ENCODE assay signal across 20 mouse cellular contexts in genomic region chr15:10791516-10792112, GRCm38 (mm10).
DNase-seq lines count a peak whose midpoint lies in the region; ATAC-seq and TF ChIP-seq lines count a peak whose summit lies in the region.
"Had no signal": no experiment of that assay in that cellular context is flagged by ENCODE, and none has a peak within 500 bp of the region (broad histone marks: within the 10 kb centered on the region; RNA-seq: fewer than 3 reads in every experiment).

No protein-coding gene starts in this region.

- DNase-seq in cerebellum, postnatal 14 days = peak; percentile 57 to 66
- no peak for DNase-seq in cerebellum, adult 8-10 months
- peak; percentile 18 for DNase-seq in hindbrain, postnatal 0 days (ENCODE audit: low spot score)
- DNase-seq in testis, postnatal 10 days (ENCODE audit: low spot score) = peak; percentile 12
- DNase-seq in testis, postnatal 14 days (ENCODE audit: low spot score) = no peak
- no peak for DNase-seq in right cerebral cortex, adult 2 months (ENCODE audit: low spot score in 2 of 2)
- DNase-seq: adrenal gland, postnatal 36 days; cerebellum, adult 9-11 months; gastrocnemius, postnatal 10 days; kidney, adult 9 months; liver; lung, adult 2 months; right cerebral cortex, postnatal 25 days; thymus, postnatal 4 days had no signal

- no peak overlapping the region for H3K4me3 ChIP-seq in hindbrain, postnatal 0 days (ENCODE audit: low read length)
- H3K4me3 ChIP-seq in hindbrain, embryonic 12.5 days = no peak overlapping the region
- no peak overlapping the region for H3K4me3 ChIP-seq in neural tube, embryonic 15.5 days (replicated peaks)
- H3K4me3 ChIP-seq: erythroblast, embryonic 14.5 days; midbrain, embryonic 12.5 days had no signal

- 68% methylated on average over 3 of the region's 3 CpGs for WGBS in hindbrain, postnatal 0 days
- 83% methylated on average over 3 of the region's 3 CpGs for WGBS in hindbrain, embryonic 12.5 days
- WGBS in neural tube, embryonic 15.5 days = 57% methylated on average over 3 of the region's 3 CpGs

- H3K27me3 ChIP-seq in hindbrain, postnatal 0 days (ENCODE audit: insufficient read depth, low read length) = no peaks in the 10 kb centered on the region
- no peaks in the 10 kb centered on the region for H3K27me3 ChIP-seq in hindbrain, embryonic 12.5 days
- H3K27me3 ChIP-seq in neural tube, embryonic 15.5 days (replicated peaks) = no peaks in the 10 kb centered on the region
- H3K27me3 ChIP-seq: midbrain, embryonic 12.5 days; Patski had no signal

- no peaks in the 10 kb centered on the region for H3K9me3 ChIP-seq in hindbrain, postnatal 0 days (ENCODE audit: low read length)
- H3K9me3 ChIP-seq in hindbrain, embryonic 12.5 days (replicated peaks) = no peaks in the 10 kb centered on the region
- no peaks in the 10 kb centered on the region for H3K9me3 ChIP-seq in neural tube, embryonic 15.5 days (replicated peaks)
- H3K9me3 ChIP-seq: midbrain, embryonic 12.5 days had no signal

- no peaks in the 10 kb centered on the region for H3K4me1 ChIP-seq in hindbrain, postnatal 0 days (ENCODE audit: insufficient read depth, low read length)
- no peaks in the 10 kb centered on the region for H3K4me1 ChIP-seq in hindbrain, embryonic 12.5 days
- peaks cover 4% of the 10 kb centered on the region; the same call in 1 of the 2 replicates for H3K4me1 ChIP-seq in neural tube, embryonic 15.5 days

- H3K4me2 ChIP-seq in hindbrain, postnatal 0 days (ENCODE audit: low read depth, low read length) = no peak overlapping the region
- no peak overlapping the region for H3K4me2 ChIP-seq in hindbrain, embryonic 12.5 days (replicated peaks)
- H3K4me2 ChIP-seq in neural tube, embryonic 15.5 days = no peak overlapping the region
- H3K4me2 ChIP-seq: midbrain, embryonic 12.5 days had no signal

- H3K36me3 ChIP-seq in hindbrain, postnatal 0 days (ENCODE audit: insufficient read depth, low read length) = no peaks in the 10 kb centered on the region
- H3K36me3 ChIP-seq in hindbrain, embryonic 12.5 days = no peaks in the 10 kb centered on the region
- no peaks in the 10 kb centered on the region for H3K36me3 ChIP-seq in neural tube, embryonic 15.5 days
- H3K36me3 ChIP-seq: midbrain, embryonic 12.5 days had no signal

- peak; percentile 51; the same call in 1 of the 2 replicates for ATAC-seq in hindbrain, postnatal 0 days
- ATAC-seq in hindbrain, embryonic 12.5 days (ENCODE audit: low FRiP score) = no peak
- ATAC-seq in neural tube, embryonic 15.5 days (ENCODE audit: low FRiP score) = peak; percentile 31; the same call in 1 of the 2 replicates
- ATAC-seq: Patski had no signal

- no peak for TF ChIP-seq CTCF in hindbrain, postnatal 0 days (IDR thresholded peaks at IDR 0.05; ENCODE audit: low read depth)

- H3K27ac ChIP-seq in hindbrain, postnatal 0 days = no peak overlapping the region
- no peak overlapping the region for H3K27ac ChIP-seq in hindbrain, embryonic 12.5 days
- no peak overlapping the region for H3K27ac ChIP-seq in neural tube, embryonic 15.5 days (replicated peaks)
- H3K27ac ChIP-seq: macrophage; midbrain, embryonic 12.5 days had no signal

- H3K9ac ChIP-seq in hindbrain, postnatal 0 days (replicated peaks; ENCODE audit: low read length) = no peak overlapping the region
- H3K9ac ChIP-seq in hindbrain, embryonic 12.5 days = no peak overlapping the region
- no peak overlapping the region for H3K9ac ChIP-seq in neural tube, embryonic 15.5 days (replicated peaks)
- H3K9ac ChIP-seq: midbrain, embryonic 12.5 days had no signal

Comparison
In these comparisons a context has a peak if more than half of its experiments do, and no peak if none do; other contexts are left out.
1. DNase-seq: peak in cerebellum, postnatal 14 days (2 of 2), hindbrain, postnatal 0 days (single experiment) and testis, postnatal 10 days (single experiment); none in cerebellum, adult 8-10 months (single experiment), testis, postnatal 14 days (single experiment) and right cerebral cortex, adult 2 months (0 of 2).